Mouse (Mus musculus) hindbrain, embryonic 13.5 days (tissue): ENCODE data around the gene Polr2l. TPM values are rescaled to one million over a fixed set of nuclear protein-coding genes. Genes with fewer than 3 reads are reported as not detected.

Experiments
- ATAC-seq: fragments of 200-750 bp; cut with Nextera tagmentation; 2 replicates; pipeline ENCODE4 v1.8.0; 2017; ENCODE audit warnings: moderate TSS enrichment; ENCODE audit not compliant: low FRiP score
- H3K27ac ChIP-seq: fragments of 300-500 bp; sonication (generic); 2 replicates; pipeline ENCODE4 v1.5.1; 2015; ENCODE audit warnings: inconsistent platforms, mild to moderate bottlenecking, moderate library complexity
- H3K27me3 ChIP-seq: fragments of 300-500 bp; sonication (generic); 2 replicates; pipeline ENCODE4 v1.6.1; 2015; ENCODE audit warnings: mild to moderate bottlenecking, inconsistent platforms
- H3K36me3 ChIP-seq: fragments of 300-500 bp; sonication (generic); 2 replicates; pipeline ENCODE4 v1.6.1; 2015; ENCODE audit warnings: mild to moderate bottlenecking, inconsistent platforms
- H3K4me1 ChIP-seq: fragments of 300-500 bp; sonication (generic); replicated peaks from 2 replicates; pipeline ENCODE4 v1.6.1; 2015; ENCODE audit warnings: inconsistent platforms
- H3K4me2 ChIP-seq: fragments of 300-500 bp; sonication (generic); 2 replicates; pipeline ENCODE4 v1.6.1; 2015; ENCODE audit warnings: inconsistent platforms, mild to moderate bottlenecking, moderate library complexity
- H3K4me3 ChIP-seq: fragments of 300-500 bp; sonication (generic); 2 replicates; pipeline ENCODE4 v1.5.1; 2015; ENCODE audit warnings: mild to moderate bottlenecking, inconsistent platforms
- H3K9ac ChIP-seq: fragments of 300-500 bp; sonication (generic); 2 replicates; pipeline ENCODE4 v1.6.1; 2015; ENCODE audit warnings: mild to moderate bottlenecking, inconsistent platforms
- H3K9me3 ChIP-seq: fragments of 300-500 bp; sonication (generic); 2 replicates; pipeline ENCODE4 v1.6.1; 2016; ENCODE audit warnings: inconsistent platforms
- WGBS: fragments of 180-500 bp; shearing (Covaris S2); methylation state at CpG from one replicate; pipeline ENCODE4 v1.1.7; 2015; 5-methylcytosine and 5-hydroxymethylcytosine counted together
- polyA plus RNA-seq: library from polyadenylated mRNA; unstranded; fragments of >200 nt; fragmentation: Nextera tagmentation; extraction: Ambion mirVana; gene quantifications from 2 replicates; pipeline ENCODE4 v1.2.1, GENCODE M21; 2015

Gene Polr2l
- polyA plus RNA-seq, 1 experiment from 2014 or later: 88.1 TPM

DNA sequence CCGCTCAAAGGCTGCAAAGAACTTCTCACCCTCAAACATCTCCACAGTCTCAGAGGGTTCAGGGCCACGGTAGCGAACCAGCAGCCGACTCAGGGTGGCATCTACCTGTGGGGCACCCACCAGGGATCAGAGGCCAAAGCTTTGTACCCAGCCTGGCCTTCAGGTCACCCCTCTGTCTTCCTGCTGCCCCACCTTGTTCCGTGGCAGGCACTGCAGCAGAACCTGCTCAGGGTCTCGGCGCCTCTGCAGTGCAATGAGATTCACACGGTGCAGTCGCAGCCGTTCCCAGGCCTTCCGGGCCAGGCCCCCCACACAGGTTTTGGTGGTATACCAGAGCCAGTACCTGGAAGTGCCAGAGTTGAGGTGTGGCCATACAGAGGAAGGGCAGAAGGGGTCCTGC, 35.1 kb downstream of the Polr2l start:
- Histone ChIP-seq H3K4me3 (no peak overlapping the region), H3K27me3 (no peaks in the 10 kb centered on the region), H3K4me1 (peaks cover 52% of the 10 kb centered on the region), H3K36me3 (peaks cover 6% of the 10 kb centered on the region; the same call in 1 of the 2 replicates), H3K9ac (0 out of 2 replicates have a peak overlapping the region, but pooled peaks have one; percentile 13), H3K27ac (no peak overlapping the region), H3K9me3 (no peaks in the 10 kb centered on the region), H3K4me2 (no peak overlapping the region)
- WGBS: 93% methylated on average over 11 of the region's 11 CpGs
- no peak for ATAC-seq

GRCm38 (mm10) chr7:141439140-141439679, 35.7 kb downstream of the Polr2l start:
- ATAC-seq: no peak
- Histone ChIP-seq H3K36me3 (peaks cover 6% of the 10 kb centered on the region; the same call in 1 of the 2 replicates), H3K4me2 (no peak overlapping the region), H3K9ac (no peak overlapping the region; the same call in 1 of the 2 replicates), H3K4me1 (peaks cover 57% of the 10 kb centered on the region), H3K27ac (no peak overlapping the region), H3K27me3 (no peaks in the 10 kb centered on the region), H3K9me3 (no peaks in the 10 kb centered on the region), H3K4me3 (no peak overlapping the region)
- WGBS: 94% methylated on average over 10 of the region's 10 CpGs

- no peak for ATAC-seq
- peaks cover 11% of the 10 kb centered on the region for H3K36me3 ChIP-seq
- 0 out of 2 replicates have a peak overlapping the region, but pooled peaks have one; percentile 64 for H3K4me3 ChIP-seq
- H3K27ac ChIP-seq: peak overlapping the region; percentile 86; the same call in 1 of the 2 replicates
- peak overlapping the region; percentile 85; the same call in 1 of the 2 replicates for H3K9ac ChIP-seq
- peak overlapping the region; percentile 77; the same call in 1 of the 2 replicates for H3K4me2 ChIP-seq
- no peaks in the 10 kb centered on the region for H3K27me3 ChIP-seq
- no peaks in the 10 kb centered on the region for H3K9me3 ChIP-seq
- WGBS: 93% methylated on average over 12 of the region's 12 CpGs
- H3K4me1 ChIP-seq: peaks cover 57% of the 10 kb centered on the region
Observed at GRCm38 (mm10) chr7:141438201-141438968, 36.5 kb downstream of the Polr2l start.

GRCm38 (mm10) chr7:141437178-141438120, 37.5 kb downstream of the Polr2l start, which contains the start of gene Slc25a22:
Slc25a22 (minus strand) TSS chr7:141437892.
- H3K9ac ChIP-seq: peak within 1 kb of the TSS; percentile 85
- H3K4me3 ChIP-seq: peak within 1 kb of the TSS; percentile 64
- WGBS: 6% methylated on average over 50 of the region's 53 CpGs
- ATAC-seq: peak; percentile 76
- H3K4me1 ChIP-seq: peaks cover 57% of the 10 kb centered on the region
- H3K27ac ChIP-seq: peak within 1 kb of the TSS; percentile 86
- H3K27me3 ChIP-seq: no peaks in the 10 kb centered on the region
- H3K9me3 ChIP-seq: no peaks in the 10 kb centered on the region
- H3K4me2 ChIP-seq: peak within 1 kb of the TSS; percentile 77
- peaks cover 20% of the 10 kb centered on the region for H3K36me3 ChIP-seq

DNA sequence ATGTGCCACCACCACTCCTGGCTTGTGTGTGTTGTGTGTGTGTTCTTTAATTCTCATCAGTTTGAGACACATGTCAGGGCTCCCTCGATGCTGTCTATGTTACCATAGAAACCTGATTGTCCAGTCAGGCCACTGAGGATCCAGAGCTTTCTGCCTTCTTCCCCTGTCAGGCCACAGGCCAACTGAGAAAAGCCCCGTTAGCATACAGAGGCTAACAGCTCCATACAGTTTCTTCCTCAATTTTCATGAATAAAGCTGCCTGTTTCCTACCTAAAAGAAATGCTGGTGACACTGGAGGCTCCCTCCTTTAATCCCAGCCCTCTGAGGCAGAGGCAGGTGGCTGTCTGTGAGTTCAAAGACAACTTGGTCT, 38.4 kb downstream of the Polr2l start:
- H3K4me3 ChIP-seq: peak overlapping the region; percentile 64
- ATAC-seq: no peak
- WGBS: 46% methylated on average over 2 of the region's 2 CpGs
- peak overlapping the region; percentile 40; the same call in 1 of the 2 replicates for H3K27ac ChIP-seq
- no peaks in the 10 kb centered on the region for H3K27me3 ChIP-seq
- H3K9me3 ChIP-seq: no peaks in the 10 kb centered on the region
- H3K36me3 ChIP-seq: peaks cover 29% of the 10 kb centered on the region
- peaks cover 60% of the 10 kb centered on the region for H3K4me1 ChIP-seq
- H3K4me2 ChIP-seq: peak overlapping the region; percentile 77
- peak overlapping the region; percentile 85 for H3K9ac ChIP-seq

- ATAC-seq: no peak
- Histone ChIP-seq H3K27ac (peak overlapping the region; percentile 82), H3K27me3 (no peaks in the 10 kb centered on the region), H3K9ac (peak overlapping the region; percentile 85; the same call in 1 of the 2 replicates), H3K4me2 (peak overlapping the region; percentile 77), H3K4me1 (peaks cover 60% of the 10 kb centered on the region), H3K36me3 (peaks cover 35% of the 10 kb centered on the region), H3K4me3 (peak overlapping the region; percentile 64), H3K9me3 (no peaks in the 10 kb centered on the region)
- WGBS: 68% methylated on average over 9 of the region's 9 CpGs
Observed at GRCm38 (mm10) chr7:141435856-141436522, 38.9 kb downstream of the Polr2l start.

- Histone ChIP-seq H3K4me1 (peaks cover 61% of the 10 kb centered on the region), H3K36me3 (peaks cover 42% of the 10 kb centered on the region)
- 5% methylated on average over 17 of the region's 17 CpGs for WGBS
Observed at GRCm38 (mm10) chr7:141435129-141435855, 39.6 kb downstream of the Polr2l start.

GRCm38 (mm10) chr7:141434464-141434863, 40.5 kb downstream of the Polr2l start:
- H3K4me2 ChIP-seq: peak overlapping the region; percentile 77
- peaks cover 44% of the 10 kb centered on the region for H3K36me3 ChIP-seq
- H3K4me1 ChIP-seq: peaks cover 69% of the 10 kb centered on the region
- no peaks in the 10 kb centered on the region for H3K9me3 ChIP-seq
- H3K27me3 ChIP-seq: no peaks in the 10 kb centered on the region
- H3K9ac ChIP-seq: peak overlapping the region; percentile 83
- peak overlapping the region; percentile 64 for H3K4me3 ChIP-seq
- 10% methylated on average over 8 of the region's 8 CpGs for WGBS
- ATAC-seq: no peak
- peak overlapping the region; percentile 82 for H3K27ac ChIP-seq

More at GRCm38 (mm10) chr7:141435129-141435855, 39.6 kb downstream of the Polr2l start:
- Histone ChIP-seq H3K9ac (peak overlapping the region; percentile 83), H3K27me3 (no peaks in the 10 kb centered on the region), H3K27ac (peak overlapping the region; percentile 82), H3K4me2 (peak overlapping the region; percentile 77), H3K9me3 (no peaks in the 10 kb centered on the region), H3K4me3 (peak overlapping the region; percentile 64)
- ATAC-seq: no peak

DNA sequence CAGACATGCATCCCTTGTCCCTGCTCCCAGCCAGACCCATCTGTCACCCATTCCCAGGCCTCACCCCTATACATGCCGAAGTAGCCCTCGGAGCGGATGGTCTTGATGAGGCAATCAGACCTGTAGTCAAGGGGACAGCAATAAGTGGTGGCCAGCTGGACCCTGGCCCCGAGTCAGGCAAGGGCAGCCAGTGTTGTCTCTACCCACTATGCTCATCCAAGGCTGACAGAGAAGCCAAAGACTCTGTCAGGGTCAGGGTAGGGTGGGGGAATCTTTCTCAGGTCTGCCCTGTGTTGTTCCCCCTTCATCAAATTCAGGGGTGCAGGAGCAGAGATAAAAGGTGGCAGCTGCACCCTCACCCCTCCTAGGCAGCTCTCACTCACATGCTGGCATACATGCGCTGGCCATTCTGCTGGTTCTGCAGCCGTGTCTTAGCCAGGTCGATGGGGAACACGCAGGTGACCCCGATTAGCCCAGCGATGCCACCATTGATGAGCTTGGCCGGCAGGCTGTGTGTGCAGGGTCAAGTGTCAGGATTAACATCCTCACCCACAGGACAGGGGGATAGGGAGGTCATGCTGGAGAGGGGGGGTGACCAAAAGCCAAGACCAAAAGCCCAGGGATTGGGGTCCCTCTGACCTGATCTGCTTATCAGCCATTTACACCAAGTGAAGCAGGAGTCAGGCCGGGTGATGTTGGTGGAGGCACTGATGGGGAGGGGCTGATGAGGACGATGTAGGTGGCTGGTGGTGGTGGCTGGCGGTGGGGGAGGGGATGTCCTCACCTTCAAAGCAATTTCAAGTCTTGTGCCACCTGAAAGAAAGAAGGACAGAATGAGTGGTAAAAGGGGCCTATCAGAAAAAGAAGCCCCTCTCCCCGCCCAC, 41.2 kb downstream of the Polr2l start:
- H3K27me3 ChIP-seq: no peaks in the 10 kb centered on the region
- H3K27ac ChIP-seq: peak overlapping the region; percentile 82
- H3K9ac ChIP-seq: peak overlapping the region; percentile 83
- H3K9me3 ChIP-seq: no peaks in the 10 kb centered on the region
- H3K4me3 ChIP-seq: peak overlapping the region; percentile 64
- ATAC-seq: no peak
- H3K36me3 ChIP-seq: peaks cover 38% of the 10 kb centered on the region
- H3K4me2 ChIP-seq: peak overlapping the region; percentile 77
- 73% methylated on average over 15 of the region's 15 CpGs for WGBS
- H3K4me1 ChIP-seq: peaks cover 76% of the 10 kb centered on the region
